Mouse (Mus musculus): ENCODE data around the gene Neurl2. TPM values are rescaled to one million over a fixed set of nuclear protein-coding genes. Genes with fewer than 3 reads are reported as not detected.
"Not testable (repeated sequence)": the region's sequence is repeated elsewhere in the genome, so short reads cannot be mapped to it uniquely, and the experiment has no call there.

The Neurl2 gene
- polyA plus RNA-seq, 1 experiment from 2014 or later = 8.3 TPM

GRCm38 (mm10) chr2:164855572-164855971, 22.3 kb upstream of the Neurl2 start:
- H3K27me3 ChIP-seq (ENCODE audit: control insufficient read depth, insufficient read depth, low read length); H3K9me3 ChIP-seq (ENCODE audit: control insufficient read depth, low read depth, low read length); H3K36me3 ChIP-seq (ENCODE audit: control insufficient read depth, insufficient read depth, low read length); H3K27ac ChIP-seq (ENCODE audit: low read length); H3K4me3 ChIP-seq (ENCODE audit: low read depth, low read length); H3K9ac ChIP-seq (replicated peaks; ENCODE audit: low read depth, low read length); ATAC-seq (ENCODE audit: insufficient number of reproducible peaks, insufficient read depth, low FRiP score, low read depth); H3K4me2 ChIP-seq (replicated peaks; ENCODE audit: low read depth, low read length): not testable (repeated sequence)
- 73% methylated on average over 5 of the region's 5 CpGs for WGBS
- peaks cover 15% of the 10 kb centered on the region; the same call in 1 of the 2 replicates for H3K4me1 ChIP-seq (ENCODE audit: control insufficient read depth, insufficient read depth, low read length)

- no peaks in the 10 kb centered on the region for H3K9me3 ChIP-seq (ENCODE audit: control insufficient read depth, low read depth, low read length)
- no peak overlapping the region for H3K27ac ChIP-seq (ENCODE audit: low read length)
- WGBS = 74% methylated on average over 8 of the region's 8 CpGs
- no peak overlapping the region for H3K4me3 ChIP-seq (ENCODE audit: low read depth, low read length)
- no peaks in the 10 kb centered on the region for H3K27me3 ChIP-seq (ENCODE audit: control insufficient read depth, insufficient read depth, low read length)
- no peak overlapping the region for H3K4me2 ChIP-seq (replicated peaks; ENCODE audit: low read depth, low read length)
- no peak overlapping the region for H3K9ac ChIP-seq (replicated peaks; ENCODE audit: low read depth, low read length)
- no peak for ATAC-seq (ENCODE audit: insufficient number of reproducible peaks, insufficient read depth, low FRiP score, low read depth)
- H3K36me3 ChIP-seq (ENCODE audit: control insufficient read depth, insufficient read depth, low read length) = no peaks in the 10 kb centered on the region
- no peaks in the 10 kb centered on the region for H3K4me1 ChIP-seq (ENCODE audit: control insufficient read depth, insufficient read depth, low read length)
These were observed 16.8 kb upstream of the Neurl2 start for GRCm38 (mm10) chr2:164850061-164850460.

- Histone ChIP-seq H3K27me3 (ENCODE audit: control insufficient read depth, insufficient read depth, low read length) (no peaks in the 10 kb centered on the region), H3K27ac (ENCODE audit: low read length) (no peak overlapping the region), H3K4me3 (ENCODE audit: low read depth, low read length) (no peak overlapping the region), H3K4me2 (replicated peaks; ENCODE audit: low read depth, low read length) (no peak overlapping the region), H3K9me3 (ENCODE audit: control insufficient read depth, low read depth, low read length) (no peaks in the 10 kb centered on the region), H3K4me1 (ENCODE audit: control insufficient read depth, insufficient read depth, low read length) (no peaks in the 10 kb centered on the region), H3K9ac (replicated peaks; ENCODE audit: low read depth, low read length) (no peak overlapping the region), H3K36me3 (ENCODE audit: control insufficient read depth, insufficient read depth, low read length) (no peaks in the 10 kb centered on the region)
- WGBS = 52% methylated on average over 3 of the region's 3 CpGs
- ATAC-seq (ENCODE audit: insufficient number of reproducible peaks, insufficient read depth, low FRiP score, low read depth) = no peak
These were observed 12.5 kb upstream of the Neurl2 start for GRCm38 (mm10) chr2:164845782-164846181.

- Histone ChIP-seq H3K4me2 (replicated peaks; ENCODE audit: low read depth, low read length) (no peak overlapping the region; the same call in 1 of the 2 replicates), H3K27ac (ENCODE audit: low read length) (no peak overlapping the region), H3K9ac (replicated peaks; ENCODE audit: low read depth, low read length) (no peak overlapping the region), H3K36me3 (ENCODE audit: control insufficient read depth, insufficient read depth, low read length) (peaks cover 18% of the 10 kb centered on the region), H3K27me3 (ENCODE audit: control insufficient read depth, insufficient read depth, low read length) (no peaks in the 10 kb centered on the region), H3K4me3 (ENCODE audit: low read depth, low read length) (no peak overlapping the region), H3K9me3 (ENCODE audit: control insufficient read depth, low read depth, low read length) (no peaks in the 10 kb centered on the region), H3K4me1 (ENCODE audit: control insufficient read depth, insufficient read depth, low read length) (peaks cover 9% of the 10 kb centered on the region; the same call in 1 of the 2 replicates)
- WGBS = 88% methylated on average over 4 of the region's 4 CpGs
- ATAC-seq (ENCODE audit: insufficient number of reproducible peaks, insufficient read depth, low FRiP score, low read depth) = no peak
These were observed 1.9 kb upstream of the Neurl2 start for GRCm38 (mm10) chr2:164835164-164835563.

- H3K4me3 ChIP-seq (ENCODE audit: low read depth, low read length) = peak overlapping the region; percentile 78
- no peaks in the 10 kb centered on the region for H3K9me3 ChIP-seq (ENCODE audit: control insufficient read depth, low read depth, low read length)
- peaks cover 11% of the 10 kb centered on the region for H3K36me3 ChIP-seq (ENCODE audit: control insufficient read depth, insufficient read depth, low read length)
- no peak overlapping the region for H3K27ac ChIP-seq (ENCODE audit: low read length)
- peaks cover 9% of the 10 kb centered on the region; the same call in 1 of the 2 replicates for H3K4me1 ChIP-seq (ENCODE audit: control insufficient read depth, insufficient read depth, low read length)
- WGBS = 50% methylated on average over 8 of the region's 8 CpGs
- no peak for ATAC-seq (ENCODE audit: insufficient number of reproducible peaks, insufficient read depth, low FRiP score, low read depth)
- H3K4me2 ChIP-seq (replicated peaks; ENCODE audit: low read depth, low read length) = peak overlapping the region; percentile 98
- no peaks in the 10 kb centered on the region for H3K27me3 ChIP-seq (ENCODE audit: control insufficient read depth, insufficient read depth, low read length)
- H3K9ac ChIP-seq (replicated peaks; ENCODE audit: low read depth, low read length) = peak overlapping the region; percentile 67
These were observed 1.3 kb upstream of the Neurl2 start for GRCm38 (mm10) chr2:164834531-164834930.

GRCm38 (mm10) chr2:164832748-164833301, 431 bp downstream of the Neurl2 start, which contains the start of gene Ctsa:
Gene Ctsa, plus strand, starts transcription at chr2:164832873.
- H3K4me3 ChIP-seq (ENCODE audit: low read depth, low read length) = peak within 1 kb of the TSS; percentile 78
- H3K36me3 ChIP-seq (ENCODE audit: control insufficient read depth, insufficient read depth, low read length) = peaks cover 6% of the 10 kb centered on the region
- ATAC-seq (ENCODE audit: insufficient number of reproducible peaks, insufficient read depth, low FRiP score, low read depth) = peak; percentile 82
- H3K27me3 ChIP-seq (ENCODE audit: control insufficient read depth, insufficient read depth, low read length) = no peaks in the 10 kb centered on the region
- under 1% methylated on average over 35 of the region's 35 CpGs for WGBS
- H3K4me2 ChIP-seq (replicated peaks; ENCODE audit: low read depth, low read length) = peak within 1 kb of the TSS; percentile 98
- peak within 1 kb of the TSS; percentile 67 for H3K9ac ChIP-seq (replicated peaks; ENCODE audit: low read depth, low read length)
- H3K9me3 ChIP-seq (ENCODE audit: control insufficient read depth, low read depth, low read length) = no peaks in the 10 kb centered on the region
- peaks cover 9% of the 10 kb centered on the region; the same call in 1 of the 2 replicates for H3K4me1 ChIP-seq (ENCODE audit: control insufficient read depth, insufficient read depth, low read length)
- H3K27ac ChIP-seq (ENCODE audit: low read length) = peak within 1 kb of the TSS; percentile 85

GRCm38 (mm10) chr2:164832032-164832747, 1.1 kb downstream of the Neurl2 start:
- H3K9me3 ChIP-seq (ENCODE audit: control insufficient read depth, low read depth, low read length) = no peaks in the 10 kb centered on the region
- peak overlapping the region; percentile 67; the same call in 1 of the 2 replicates for H3K9ac ChIP-seq (replicated peaks; ENCODE audit: low read depth, low read length)
- 65% methylated on average over 16 of the region's 16 CpGs for WGBS
- ATAC-seq (ENCODE audit: insufficient number of reproducible peaks, insufficient read depth, low FRiP score, low read depth) = no peak
- no peaks in the 10 kb centered on the region for H3K27me3 ChIP-seq (ENCODE audit: control insufficient read depth, insufficient read depth, low read length)
- peaks cover 12% of the 10 kb centered on the region for H3K36me3 ChIP-seq (ENCODE audit: control insufficient read depth, insufficient read depth, low read length)
- peak overlapping the region; percentile 85 for H3K27ac ChIP-seq (ENCODE audit: low read length)
- H3K4me3 ChIP-seq (ENCODE audit: low read depth, low read length) = peak overlapping the region; percentile 78
- peak overlapping the region; percentile 98 for H3K4me2 ChIP-seq (replicated peaks; ENCODE audit: low read depth, low read length)
- peaks cover 9% of the 10 kb centered on the region; the same call in 1 of the 2 replicates for H3K4me1 ChIP-seq (ENCODE audit: control insufficient read depth, insufficient read depth, low read length)

- no peak overlapping the region for H3K4me3 ChIP-seq (ENCODE audit: low read depth, low read length)
- no peak for ATAC-seq (ENCODE audit: insufficient number of reproducible peaks, insufficient read depth, low FRiP score, low read depth)
- H3K9me3 ChIP-seq (ENCODE audit: control insufficient read depth, low read depth, low read length) = no peaks in the 10 kb centered on the region
- H3K4me1 ChIP-seq (ENCODE audit: control insufficient read depth, insufficient read depth, low read length) = peaks cover 9% of the 10 kb centered on the region; the same call in 1 of the 2 replicates
- H3K27me3 ChIP-seq (ENCODE audit: control insufficient read depth, insufficient read depth, low read length) = no peaks in the 10 kb centered on the region
- H3K36me3 ChIP-seq (ENCODE audit: control insufficient read depth, insufficient read depth, low read length) = peaks cover 18% of the 10 kb centered on the region
- H3K9ac ChIP-seq (replicated peaks; ENCODE audit: low read depth, low read length) = no peak overlapping the region
- H3K4me2 ChIP-seq (replicated peaks; ENCODE audit: low read depth, low read length) = no peak overlapping the region
- no peak overlapping the region for H3K27ac ChIP-seq (ENCODE audit: low read length)
- 86% methylated on average over 10 of the region's 10 CpGs for WGBS
These were observed 2.2 kb downstream of the Neurl2 start for GRCm38 (mm10) chr2:164831029-164831428.
